Mouse (Mus musculus) neutrophil, adult 5-6 weeks (primary cell): ENCODE measurements around the gene Pla2g4b. TPM values are rescaled to one million over a fixed set of nuclear protein-coding genes. Genes with fewer than 3 reads are reported as not detected.

Experiments used
- ATAC-seq: fragments of 151-379, 151-347 bp; 2 replicates; pipeline ENCODE4 v1.8.0; 2017; ENCODE audit warnings: mild to moderate bottlenecking, moderate TSS enrichment; ENCODE audit not compliant: insufficient number of reproducible peaks, poor library complexity, low FRiP score, severe bottlenecking; ENCODE audit errors: extremely low read depth
- total RNA-seq: library from RNA; stranded (forward); fragments of 200-1000 nt; gene quantifications from 2 replicates; pipeline ENCODE4 v1.2.3, GENCODE M21; 2017

The Pla2g4b gene
- total RNA-seq, 1 experiment from 2014 or later = 4.8 TPM

DNA sequence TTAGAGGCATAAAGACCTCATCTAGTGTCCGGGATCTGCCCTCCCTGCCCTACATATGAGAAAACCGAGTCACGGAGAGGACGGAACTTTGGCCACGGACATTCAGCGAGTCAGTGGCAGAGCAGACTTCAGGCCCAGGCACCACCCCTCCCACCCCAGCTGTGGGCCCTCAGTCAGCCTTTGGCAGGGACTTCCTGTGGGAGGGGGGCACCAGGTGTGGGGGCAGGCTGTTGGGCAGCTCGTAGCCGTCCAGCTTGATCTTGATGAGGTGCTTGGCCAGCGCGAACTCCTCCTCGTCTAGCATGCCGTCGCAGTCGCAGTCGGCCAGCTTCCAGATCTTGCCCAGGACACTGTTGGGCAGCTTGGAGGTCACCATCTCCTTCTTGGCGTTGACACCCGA, 57.8 kb downstream of the Pla2g4b start:
- no peak for ATAC-seq

Other genes starting within 250 kb of the Pla2g4b start
- 10.5 and 11.9 TPM in 2 replicates for gene Rpap1, start 245.9 kb upstream of the Pla2g4b start, total RNA-seq
- gene Tyro3, start 235.7 kb upstream of the Pla2g4b start, total RNA-seq = 0.12 TPM in 1 of 2 replicates, not detected in the other
- 106 and 110 TPM in 2 replicates for gene Mga, start 136.2 kb upstream of the Pla2g4b start, total RNA-seq
- 4.1 and 4.8 TPM in 2 replicates for gene Mapkbp1, start 60.7 kb upstream of the Pla2g4b start, total RNA-seq
- 1.5 and 3.2 TPM in 2 replicates for gene Jmjd7, start 5.9 kb upstream of the Pla2g4b start, total RNA-seq
- 3.1 and 5.9 TPM in 2 replicates for gene Gm28042, start 5.9 kb upstream of the Pla2g4b start, total RNA-seq
- 42.6 and 46.1 TPM in 2 replicates for gene Ehd4, start 121.2 kb downstream of the Pla2g4b start, total RNA-seq
- gene Pla2g4e, start 211.9 kb downstream of the Pla2g4b start, total RNA-seq = not detected in 2 replicates